Mouse (Mus musculus): ENCODE results near the gene Astn2. TPM values are rescaled to one million over a fixed set of nuclear protein-coding genes. Genes with fewer than 3 reads are reported as not detected.

Gene Astn2
- total and polyA plus RNA-seq, 2 experiments = 0.77 to 1.2 TPM

- H3K27me3 ChIP-seq (ENCODE audit: control insufficient read depth, insufficient read depth, low read length) = no peaks in the 10 kb centered on the region
- no peak overlapping the region for H3K4me3 ChIP-seq (ENCODE audit: insufficient read depth, low read depth, low read length)
- no peak for TF ChIP-seq CTCF (IDR thresholded peaks at IDR 0.05; ENCODE audit: low read depth, low read length)
- TF ChIP-seq POLR2A (IDR thresholded peaks at IDR 0.05; ENCODE audit: extremely low read depth, insufficient read depth, low read length) = no peak
- no peak overlapping the region for H3K9ac ChIP-seq (ENCODE audit: low read depth, low read length)
- no peaks in the 10 kb centered on the region for H3K79me2 ChIP-seq (ENCODE audit: control insufficient read depth, insufficient read depth, low read length)
- no peak for DNase-seq (ENCODE audit: extremely low read depth, low read depth, low spot score)
- WGBS = 73% methylated on average over 3 of the region's 3 CpGs
- no peaks in the 10 kb centered on the region for H3K36me3 ChIP-seq (ENCODE audit: control insufficient read depth, insufficient read depth, low read length)
- H3K4me1 ChIP-seq (ENCODE audit: control insufficient read depth, insufficient read depth, low read length) = no peaks in the 10 kb centered on the region
- no peak overlapping the region for H3K27ac ChIP-seq (replicated peaks; ENCODE audit: insufficient read depth, low read depth, low read length)
Observed at GRCm38 (mm10) chr4:65430804-65431203, 973.6 kb downstream of the Astn2 start.

DNA sequence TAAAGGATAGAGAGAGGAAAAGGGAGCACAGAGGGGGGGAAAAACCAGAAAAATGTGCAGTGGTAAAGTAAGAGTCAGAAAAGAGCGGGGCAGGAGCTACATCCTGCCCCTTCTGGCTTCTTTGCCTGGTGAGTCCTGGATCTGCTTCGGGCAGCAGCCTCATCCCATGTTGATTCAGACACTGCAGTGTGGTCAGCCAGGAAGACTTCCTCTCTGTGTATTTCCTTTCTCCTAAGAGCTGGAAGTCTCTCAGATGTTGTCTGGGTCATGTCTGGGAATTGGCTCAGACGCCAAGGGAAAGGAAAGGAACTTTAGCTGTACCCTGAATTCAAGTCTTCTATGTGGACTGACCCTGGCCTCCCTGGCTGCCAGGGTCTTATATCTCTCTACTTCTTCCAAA lies 976.9 kb downstream of the Astn2 start:
- Histone ChIP-seq H3K9ac (ENCODE audit: low read depth, low read length) (no peak overlapping the region), H3K4me3 (ENCODE audit: insufficient read depth, low read depth, low read length) (no peak overlapping the region), H3K27me3 (ENCODE audit: control insufficient read depth, insufficient read depth, low read length) (no peaks in the 10 kb centered on the region), H3K27ac (replicated peaks; ENCODE audit: insufficient read depth, low read depth, low read length) (no peak overlapping the region), H3K36me3 (ENCODE audit: control insufficient read depth, insufficient read depth, low read length) (no peaks in the 10 kb centered on the region), H3K4me1 (ENCODE audit: control insufficient read depth, insufficient read depth, low read length) (no peaks in the 10 kb centered on the region), H3K79me2 (ENCODE audit: control insufficient read depth, insufficient read depth, low read length) (no peaks in the 10 kb centered on the region)
- peak; percentile 19 for DNase-seq (ENCODE audit: extremely low read depth, low read depth, low spot score)
- 88% methylated on average over 3 of the region's 3 CpGs for WGBS
- TF ChIP-seq CTCF (IDR thresholded peaks at IDR 0.05; ENCODE audit: low read depth, low read length) (no peak), POLR2A (IDR thresholded peaks at IDR 0.05; ENCODE audit: extremely low read depth, insufficient read depth, low read length) (no peak)

DNA sequence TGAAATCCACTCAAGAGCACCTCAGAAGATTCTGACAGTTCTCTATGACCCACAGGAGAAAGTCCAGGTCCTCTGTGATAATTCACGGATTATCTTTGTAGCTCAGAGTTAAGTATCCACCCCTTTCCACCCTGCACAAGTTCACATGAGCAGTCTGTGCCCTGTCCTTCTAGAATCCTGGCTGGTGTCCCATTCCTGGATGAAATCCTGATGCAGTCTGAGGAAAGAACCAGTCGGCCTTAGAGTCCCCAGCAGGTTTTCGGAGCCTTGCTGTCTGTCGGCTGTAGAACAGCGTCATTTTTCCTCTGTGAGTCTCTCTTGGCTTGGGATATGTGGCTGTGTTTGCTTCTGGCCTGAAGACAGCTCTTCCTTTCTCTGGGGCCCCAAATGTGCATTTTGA lies 978.0 kb downstream of the Astn2 start:
- Histone ChIP-seq H3K27me3 (ENCODE audit: control insufficient read depth, insufficient read depth, low read length) (no peaks in the 10 kb centered on the region), H3K27ac (replicated peaks; ENCODE audit: insufficient read depth, low read depth, low read length) (no peak overlapping the region), H3K4me1 (ENCODE audit: control insufficient read depth, insufficient read depth, low read length) (no peaks in the 10 kb centered on the region), H3K4me3 (ENCODE audit: insufficient read depth, low read depth, low read length) (no peak overlapping the region), H3K79me2 (ENCODE audit: control insufficient read depth, insufficient read depth, low read length) (no peaks in the 10 kb centered on the region), H3K9ac (ENCODE audit: low read depth, low read length) (no peak overlapping the region), H3K36me3 (ENCODE audit: control insufficient read depth, insufficient read depth, low read length) (no peaks in the 10 kb centered on the region)
- 74% methylated on average over 5 of the region's 5 CpGs for whole genome bisulfite sequencing
- no peak for DNase-seq (ENCODE audit: extremely low read depth, low read depth, low spot score)
- TF ChIP-seq CTCF (IDR thresholded peaks at IDR 0.05; ENCODE audit: low read depth, low read length) (no peak), POLR2A (IDR thresholded peaks at IDR 0.05; ENCODE audit: extremely low read depth, insufficient read depth, low read length) (no peak)

- Histone ChIP-seq H3K79me2 (ENCODE audit: control insufficient read depth, insufficient read depth, low read length) (no peaks in the 10 kb centered on the region), H3K9ac (ENCODE audit: low read depth, low read length) (no peak overlapping the region), H3K27me3 (ENCODE audit: control insufficient read depth, insufficient read depth, low read length) (no peaks in the 10 kb centered on the region), H3K27ac (replicated peaks; ENCODE audit: insufficient read depth, low read depth, low read length) (no peak overlapping the region), H3K4me3 (ENCODE audit: insufficient read depth, low read depth, low read length) (no peak overlapping the region), H3K36me3 (ENCODE audit: control insufficient read depth, insufficient read depth, low read length) (no peaks in the 10 kb centered on the region), H3K4me1 (ENCODE audit: control insufficient read depth, insufficient read depth, low read length) (no peaks in the 10 kb centered on the region)
- WGBS = 92% methylated on average over 3 of the region's 3 CpGs
- TF ChIP-seq CTCF (IDR thresholded peaks at IDR 0.05; ENCODE audit: low read depth, low read length) (no peak), POLR2A (IDR thresholded peaks at IDR 0.05; ENCODE audit: extremely low read depth, insufficient read depth, low read length) (no peak)
- no peak for DNase-seq (ENCODE audit: extremely low read depth, low read depth, low spot score)
Observed at GRCm38 (mm10) chr4:65423068-65423625, 981.3 kb downstream of the Astn2 start.

DNA sequence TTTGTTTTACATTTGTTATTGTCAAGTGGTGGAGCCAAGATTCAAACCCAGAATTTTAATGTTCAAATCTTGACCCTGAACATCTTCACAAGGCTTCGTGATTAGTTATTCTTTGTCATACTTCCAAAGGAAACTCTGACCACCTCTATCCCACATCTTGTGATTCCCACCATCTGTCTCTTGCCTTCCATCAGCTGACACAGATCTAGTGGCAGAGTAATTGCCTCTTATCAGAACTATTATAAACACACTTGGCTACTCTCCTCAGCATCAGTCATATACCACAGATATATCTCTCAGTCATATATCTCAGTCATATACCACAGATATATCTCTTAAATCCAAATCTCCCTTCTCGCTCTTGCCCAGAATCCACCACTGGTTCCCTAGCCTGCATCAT lies 983.1 kb downstream of the Astn2 start:
- H3K79me2 ChIP-seq (ENCODE audit: control insufficient read depth, insufficient read depth, low read length) = no peaks in the 10 kb centered on the region
- H3K4me3 ChIP-seq (ENCODE audit: insufficient read depth, low read depth, low read length) = no peak overlapping the region
- H3K4me1 ChIP-seq (ENCODE audit: control insufficient read depth, insufficient read depth, low read length) = no peaks in the 10 kb centered on the region
- DNase-seq (ENCODE audit: extremely low read depth, low read depth, low spot score) = no peak
- no peaks in the 10 kb centered on the region for H3K36me3 ChIP-seq (ENCODE audit: control insufficient read depth, insufficient read depth, low read length)
- H3K27ac ChIP-seq (replicated peaks; ENCODE audit: insufficient read depth, low read depth, low read length) = no peak overlapping the region
- WGBS = 79% methylated on average over 2 of the region's 2 CpGs
- no peaks in the 10 kb centered on the region for H3K27me3 ChIP-seq (ENCODE audit: control insufficient read depth, insufficient read depth, low read length)
- TF ChIP-seq CTCF (IDR thresholded peaks at IDR 0.05; ENCODE audit: low read depth, low read length) (no peak), POLR2A (IDR thresholded peaks at IDR 0.05; ENCODE audit: extremely low read depth, insufficient read depth, low read length) (no peak)
- no peak overlapping the region for H3K9ac ChIP-seq (ENCODE audit: low read depth, low read length)

GRCm38 (mm10) chr4:65420511-65420931 lies 983.9 kb downstream of the Astn2 start:
- no peaks in the 10 kb centered on the region for H3K36me3 ChIP-seq (ENCODE audit: control insufficient read depth, insufficient read depth, low read length)
- peak; percentile 7 for DNase-seq (ENCODE audit: extremely low read depth, low read depth, low spot score)
- no peak overlapping the region for H3K4me3 ChIP-seq (ENCODE audit: insufficient read depth, low read depth, low read length)
- TF ChIP-seq CTCF (IDR thresholded peaks at IDR 0.05; ENCODE audit: low read depth, low read length) (no peak), POLR2A (IDR thresholded peaks at IDR 0.05; ENCODE audit: extremely low read depth, insufficient read depth, low read length) (no peak)
- H3K27ac ChIP-seq (replicated peaks; ENCODE audit: insufficient read depth, low read depth, low read length) = no peak overlapping the region
- H3K79me2 ChIP-seq (ENCODE audit: control insufficient read depth, insufficient read depth, low read length) = no peaks in the 10 kb centered on the region
- H3K27me3 ChIP-seq (ENCODE audit: control insufficient read depth, insufficient read depth, low read length) = no peaks in the 10 kb centered on the region
- 40% methylated on average over 3 of the region's 3 CpGs for WGBS
- H3K4me1 ChIP-seq (ENCODE audit: control insufficient read depth, insufficient read depth, low read length) = no peaks in the 10 kb centered on the region
- no peak overlapping the region for H3K9ac ChIP-seq (ENCODE audit: low read depth, low read length)

All from liver, adult 2 months (tissue).